Mouse (Mus musculus): ENCODE results near the gene 1700016C15Rik.

- TF ChIP-seq CTCF (IDR thresholded peaks at IDR 0.05) (no peak), POLR2A (IDR thresholded peaks at IDR 0.05; ENCODE audit: insufficient read depth, low read depth, low read length) (no peak)
Measured at GRCm38 (mm10) chr1:177693486-177694252, 35.9 kb upstream of the 1700016C15Rik start.

Measured in heart, adult 2 months (tissue).